Mouse (Mus musculus): ENCODE results near the gene Gm44579.

Gm44579 gene

GRCm38 (mm10) chr15:98180567-98181131 lies 40.1 kb downstream of the Gm44579 start:
- TF ChIP-seq GATA4 (IDR thresholded peaks at IDR 0.05; ENCODE audit: insufficient replicate concordance, low read length) = no peak

DNA sequence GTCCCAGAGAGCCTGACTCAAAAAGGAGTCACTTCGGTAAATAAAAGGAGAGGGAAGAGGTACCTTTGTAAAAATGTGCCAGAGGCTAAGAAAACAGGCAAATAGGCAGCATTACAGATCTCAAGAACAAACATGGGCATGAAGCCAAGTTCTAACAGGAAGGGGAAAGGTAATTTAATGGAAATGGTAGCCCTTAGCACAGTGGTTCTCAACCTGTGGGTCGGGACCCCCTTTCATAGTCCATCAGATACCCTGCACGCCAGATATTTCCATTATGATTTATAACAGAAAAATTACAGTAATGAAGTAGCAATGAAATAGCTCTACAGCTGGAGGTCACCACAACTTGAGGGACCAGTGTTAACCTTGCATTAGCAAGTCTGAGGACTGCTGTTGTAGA lies 43.5 kb downstream of the Gm44579 start:
- no peak for TF ChIP-seq GATA4 (IDR thresholded peaks at IDR 0.05; ENCODE audit: insufficient replicate concordance, low read length)

DNA sequence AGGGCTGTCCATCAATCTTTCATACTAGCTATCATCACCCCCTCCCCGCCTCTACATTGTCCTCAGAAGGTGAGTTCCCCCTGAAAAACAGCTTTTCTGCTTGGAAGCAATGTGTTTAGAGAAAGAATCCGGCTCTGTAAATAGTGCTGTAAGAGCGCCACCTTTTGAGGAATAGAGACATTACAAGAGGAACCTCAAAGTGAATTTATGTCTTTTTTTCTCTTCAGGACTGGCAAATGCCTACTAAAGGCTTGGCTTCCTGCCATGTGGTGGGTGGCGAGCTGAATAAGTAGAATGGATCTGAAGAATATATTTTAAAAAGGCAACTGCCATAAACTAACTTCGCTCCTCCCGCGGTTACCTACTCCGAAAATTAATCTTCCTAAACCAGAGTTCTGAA lies 47.0 kb downstream of the Gm44579 start:
- TF ChIP-seq GATA4 (IDR thresholded peaks at IDR 0.05; ENCODE audit: insufficient replicate concordance, low read length) = no peak

- TF ChIP-seq GATA4 (IDR thresholded peaks at IDR 0.05; ENCODE audit: insufficient replicate concordance, low read length) = no peak
Measured at GRCm38 (mm10) chr15:98172113-98172512, 48.7 kb downstream of the Gm44579 start.

GRCm38 (mm10) chr15:98170917-98171316 lies 49.9 kb downstream of the Gm44579 start:
- TF ChIP-seq GATA4 (IDR thresholded peaks at IDR 0.05; ENCODE audit: insufficient replicate concordance, low read length) = no peak

DNA sequence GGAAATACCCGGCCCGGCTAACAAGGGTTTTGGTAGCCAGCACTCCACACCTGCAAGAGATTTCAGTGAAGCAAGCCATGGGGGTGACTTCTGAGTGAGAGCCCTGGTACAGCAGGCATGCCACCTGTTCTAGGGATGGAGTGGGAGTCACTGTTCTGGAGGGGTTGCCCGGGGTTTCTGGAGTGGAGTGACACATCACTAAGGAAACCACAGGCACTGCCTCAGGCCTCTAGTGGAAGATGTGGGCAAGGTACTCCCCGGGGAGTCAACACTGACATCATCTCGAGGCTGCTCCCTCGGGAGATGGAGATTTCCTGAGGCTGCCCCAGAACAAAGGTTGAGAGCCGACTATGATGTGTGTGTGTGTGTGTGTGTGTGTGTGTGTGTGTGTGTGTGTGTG lies 50.4 kb downstream of the Gm44579 start:
- no peak for TF ChIP-seq GATA4 (IDR thresholded peaks at IDR 0.05; ENCODE audit: insufficient replicate concordance, low read length)

DNA sequence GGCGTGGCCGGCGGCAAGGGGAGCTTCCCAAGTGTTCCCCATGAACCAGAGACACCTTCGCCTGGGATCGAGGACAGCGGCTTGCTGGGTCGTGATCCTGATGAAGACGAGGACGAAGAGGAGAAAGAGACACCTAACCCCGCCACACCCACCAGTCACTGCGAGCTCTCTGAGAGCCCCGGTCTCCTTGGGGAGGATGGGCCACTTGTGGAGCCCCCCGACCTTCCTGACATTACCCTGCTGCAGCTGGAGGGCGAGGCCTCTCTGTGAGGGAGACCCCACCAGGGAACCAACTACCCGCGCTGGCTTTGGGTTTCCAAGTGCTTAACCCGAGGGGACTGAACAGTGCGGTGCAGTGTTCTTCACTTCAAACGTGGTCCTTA lies 52.2 kb downstream of the Gm44579 start:
- TF ChIP-seq GATA4 (IDR thresholded peaks at IDR 0.05; ENCODE audit: insufficient replicate concordance, low read length) = no peak

DNA sequence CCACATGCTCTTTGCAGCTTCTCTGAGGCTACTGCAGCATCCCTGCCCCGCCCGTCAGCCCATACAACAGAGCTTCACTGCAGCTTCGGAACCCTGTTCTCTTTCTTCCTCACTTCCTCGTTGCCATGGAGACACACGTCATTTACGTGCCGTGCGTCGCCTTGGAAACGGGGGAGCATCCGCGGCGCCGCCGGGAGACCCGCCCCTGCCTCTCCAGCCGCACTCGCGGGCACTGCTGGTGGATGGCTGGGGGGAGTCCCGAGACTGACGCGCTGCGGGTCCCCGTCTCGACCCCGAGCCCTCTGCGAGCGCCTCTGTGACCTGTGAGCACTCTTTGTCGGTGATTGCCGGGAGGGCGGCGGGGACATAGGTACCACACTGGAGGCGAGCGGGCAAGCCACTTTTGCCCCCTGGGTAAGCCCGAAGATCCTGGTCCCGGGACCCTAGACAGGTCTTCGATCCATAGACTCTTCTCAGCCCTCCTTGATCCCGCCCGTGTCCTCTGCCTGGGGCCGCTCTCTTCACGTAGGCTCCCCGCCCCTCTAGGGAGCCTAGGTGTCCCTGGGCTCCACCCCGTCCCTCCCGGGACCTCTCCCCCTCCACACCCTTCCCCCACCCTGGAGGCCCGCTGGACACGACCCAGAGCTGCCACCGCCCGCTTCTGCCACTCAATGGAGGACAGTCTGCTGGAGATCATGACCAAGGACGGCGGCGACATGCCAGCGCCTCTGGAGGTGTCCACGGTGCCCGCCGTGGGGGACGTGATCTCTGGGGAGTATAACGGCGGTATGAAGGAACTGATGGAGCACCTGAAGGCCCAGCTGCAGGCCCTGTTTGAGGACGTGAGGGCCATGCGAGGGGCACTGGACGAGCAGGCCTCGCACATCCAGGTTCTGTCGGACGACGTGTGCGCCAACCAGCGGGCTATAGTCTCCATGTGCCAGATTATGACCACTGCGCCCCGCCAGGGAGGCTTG lies 52.8 kb downstream of the Gm44579 start:
- no peak for TF ChIP-seq GATA4 (IDR thresholded peaks at IDR 0.05; ENCODE audit: insufficient replicate concordance, low read length)

- no peak for TF ChIP-seq GATA4 (IDR thresholded peaks at IDR 0.05; ENCODE audit: insufficient replicate concordance, low read length)
Measured at GRCm38 (mm10) chr15:98166963-98167644, 53.7 kb downstream of the Gm44579 start, which contains the start of gene Ccdc184. Ccdc184 (plus strand) TSS chr15:98167158.

DNA sequence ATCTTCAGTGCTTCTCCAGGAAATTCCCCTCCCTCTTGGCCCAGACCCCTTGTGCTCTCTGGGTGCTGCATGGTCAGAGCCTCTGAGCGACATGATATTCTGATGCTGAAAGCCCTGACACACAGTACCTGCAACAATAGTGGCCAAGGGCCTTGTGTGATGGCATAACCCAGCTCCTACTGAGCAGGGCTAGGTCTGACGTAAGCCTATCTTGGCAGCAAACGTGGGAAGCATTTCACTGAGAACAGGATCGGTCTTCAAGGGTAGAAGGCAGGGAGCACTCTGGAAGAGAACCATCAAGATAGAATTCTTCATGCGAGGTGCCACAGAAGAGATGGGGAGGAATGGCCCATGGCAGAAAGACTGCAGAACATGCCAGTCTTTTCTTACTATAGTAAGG lies 55.3 kb downstream of the Gm44579 start, which contains the start of gene Asb8:
Gene Asb8 (minus strand): TSS at position 101 of the 400 bp plus-strand sequence.
- TF ChIP-seq GATA4 (IDR thresholded peaks at IDR 0.05; ENCODE audit: insufficient replicate concordance, low read length) = no peak

DNA sequence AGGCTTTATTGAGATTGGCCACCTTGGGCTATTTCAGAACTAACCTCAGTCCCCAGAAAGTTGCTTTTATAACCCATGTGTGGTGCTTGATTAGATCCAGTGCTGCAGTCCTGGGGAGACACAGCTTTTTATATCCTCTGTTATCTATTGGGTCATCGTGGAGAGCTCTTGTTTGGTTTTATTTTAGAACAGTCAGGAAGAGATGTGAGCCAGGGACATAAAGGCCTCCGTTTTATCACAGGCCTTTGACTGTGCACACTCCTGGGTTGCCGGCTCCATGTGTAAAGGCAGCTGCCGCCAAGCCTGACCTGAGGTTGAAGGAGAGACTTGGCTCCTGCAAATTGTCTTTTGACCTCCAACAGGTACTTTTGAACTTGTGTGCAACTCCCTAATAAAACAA lies 58.2 kb downstream of the Gm44579 start:
- TF ChIP-seq GATA4 (IDR thresholded peaks at IDR 0.05; ENCODE audit: insufficient replicate concordance, low read length) = no peak

- no peak for TF ChIP-seq GATA4 (IDR thresholded peaks at IDR 0.05; ENCODE audit: insufficient replicate concordance, low read length)
Measured at GRCm38 (mm10) chr15:98161026-98161805, 59.6 kb downstream of the Gm44579 start.

- no peak for TF ChIP-seq GATA4 (IDR thresholded peaks at IDR 0.05; ENCODE audit: insufficient replicate concordance, low read length)
Measured at GRCm38 (mm10) chr15:98157253-98157652, 63.5 kb downstream of the Gm44579 start.

DNA sequence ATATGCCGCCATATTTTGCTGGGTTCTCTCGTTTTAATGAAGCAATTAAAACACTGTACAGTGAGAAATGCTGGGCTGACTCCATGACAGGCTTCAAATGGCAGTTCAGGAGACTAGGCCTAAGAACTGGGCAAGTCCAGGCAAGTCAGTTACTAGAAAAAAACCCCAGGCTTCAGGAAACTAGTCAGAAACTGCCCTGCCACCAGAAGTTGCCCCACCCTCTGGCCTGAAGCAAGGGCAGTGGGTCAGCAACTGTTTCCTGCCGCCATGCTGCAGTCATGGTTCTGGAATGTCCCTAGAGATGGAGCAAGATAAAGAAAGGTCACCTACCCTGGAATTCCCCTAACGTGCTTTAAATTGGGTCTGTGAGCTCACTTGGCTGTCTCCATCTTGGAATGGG lies 64.8 kb downstream of the Gm44579 start:
- TF ChIP-seq GATA4 (IDR thresholded peaks at IDR 0.05; ENCODE audit: insufficient replicate concordance, low read length) = no peak

DNA sequence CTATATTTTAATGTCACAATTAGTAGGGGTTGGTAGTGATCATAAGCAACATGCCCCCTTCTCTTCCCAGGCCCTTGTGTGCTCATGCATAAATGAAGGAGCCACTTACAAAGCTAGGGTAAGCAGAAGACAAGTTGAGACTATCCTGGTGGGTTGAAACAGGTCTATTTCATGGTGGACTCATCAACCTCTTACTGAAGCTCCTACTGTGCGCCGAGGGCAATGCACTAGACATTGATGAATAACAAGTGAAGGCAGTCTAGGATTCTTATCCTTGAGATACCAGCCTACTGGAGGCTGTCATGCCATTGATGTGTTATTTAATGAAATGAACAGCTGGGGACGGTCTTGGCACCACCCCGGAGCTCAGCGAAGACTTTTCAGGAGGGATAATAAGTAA lies 65.5 kb downstream of the Gm44579 start:
- no peak for TF ChIP-seq GATA4 (IDR thresholded peaks at IDR 0.05; ENCODE audit: insufficient replicate concordance, low read length)

All from liver, adult (tissue).